Mouse (Mus musculus) right cerebral cortex, adult 2 months (tissue): ENCODE measurements around the gene Arfip2.

Experiments used
- DNase-seq, 2 experiments: peaks; one replicate each; pipeline ENCODE4 v3.0.0; 2021 to 2022; ENCODE audit warnings: low spot score in 2 of 2

The Arfip2 gene

GRCm38 (mm10) chr7:105614400-105614799, 25.8 kb downstream of the Arfip2 start:
- no peak for DNase-seq

- DNase-seq, result no peak
Observed at GRCm38 (mm10) chr7:105611767-105612166, 28.4 kb downstream of the Arfip2 start.

- no peak for DNase-seq
Observed at GRCm38 (mm10) chr7:105608467-105608866, 31.7 kb downstream of the Arfip2 start.

GRCm38 (mm10) chr7:105602860-105603623, 37.2 kb downstream of the Arfip2 start:
- peak; percentile 75 to 77 for DNase-seq

GRCm38 (mm10) chr7:105590097-105590496, 50.1 kb downstream of the Arfip2 start:
- no peak for DNase-seq

GRCm38 (mm10) chr7:105588325-105588912, 51.8 kb downstream of the Arfip2 start:
- no peak for DNase-seq
